Mouse (Mus musculus) neural tube, embryonic 12.5 days (tissue): ENCODE measurements around the gene Dtl. TPM values are rescaled to one million over a fixed set of nuclear protein-coding genes. Genes with fewer than 3 reads are reported as not detected.

Experiments used
- ATAC-seq: fragments of 200-750 bp; cut with Nextera tagmentation; 2 replicates; pipeline ENCODE4 v1.8.0; 2017; ENCODE audit warnings: low read depth, mild to moderate bottlenecking, moderate TSS enrichment, moderate library complexity; ENCODE audit not compliant: low FRiP score
- H3K27ac ChIP-seq: fragments of 300-500 bp; sonication (generic); 2 replicates; pipeline ENCODE4 v1.5.1; 2016
- H3K27me3 ChIP-seq: fragments of 300-500 bp; sonication (generic); replicated peaks from 2 replicates; pipeline ENCODE4 v1.6.1; 2016; ENCODE audit warnings: mild to moderate bottlenecking
- H3K36me3 ChIP-seq: fragments of 300-500 bp; sonication (generic); 2 replicates; pipeline ENCODE4 v1.6.1; 2016; ENCODE audit warnings: mild to moderate bottlenecking
- H3K4me1 ChIP-seq: fragments of 300-500 bp; sonication (generic); 2 replicates; pipeline ENCODE4 v1.6.1; 2016
- H3K4me2 ChIP-seq: fragments of 300-500 bp; sonication (generic); replicated peaks from 2 replicates; pipeline ENCODE4 v1.6.1; 2016; ENCODE audit warnings: mild to moderate bottlenecking
- H3K4me3 ChIP-seq: fragments of 300-500 bp; sonication (generic); 2 replicates; pipeline ENCODE4 v1.5.1; 2016
- H3K9ac ChIP-seq: fragments of 300-500 bp; sonication (generic); 2 replicates; pipeline ENCODE4 v1.6.1; 2016; ENCODE audit warnings: mild to moderate bottlenecking
- H3K9me3 ChIP-seq: fragments of 300-500 bp; sonication (generic); 2 replicates; pipeline ENCODE4 v1.6.1; 2016; ENCODE audit warnings: mild to moderate bottlenecking
- WGBS: fragments of 180-500 bp; shearing (Covaris S2); methylation state at CpG from one replicate; pipeline ENCODE4 v1.1.7; 2016; 5-methylcytosine and 5-hydroxymethylcytosine counted together
- polyA plus RNA-seq: library from polyadenylated mRNA; unstranded; fragments of >200 nt; fragmentation: Nextera tagmentation; extraction: Ambion mirVana; gene quantifications from 2 replicates; pipeline ENCODE4 v1.2.1, GENCODE M21; 2016

The Dtl gene
- polyA plus RNA-seq, 1 experiment from 2014 or later, result 34.1 TPM

DNA sequence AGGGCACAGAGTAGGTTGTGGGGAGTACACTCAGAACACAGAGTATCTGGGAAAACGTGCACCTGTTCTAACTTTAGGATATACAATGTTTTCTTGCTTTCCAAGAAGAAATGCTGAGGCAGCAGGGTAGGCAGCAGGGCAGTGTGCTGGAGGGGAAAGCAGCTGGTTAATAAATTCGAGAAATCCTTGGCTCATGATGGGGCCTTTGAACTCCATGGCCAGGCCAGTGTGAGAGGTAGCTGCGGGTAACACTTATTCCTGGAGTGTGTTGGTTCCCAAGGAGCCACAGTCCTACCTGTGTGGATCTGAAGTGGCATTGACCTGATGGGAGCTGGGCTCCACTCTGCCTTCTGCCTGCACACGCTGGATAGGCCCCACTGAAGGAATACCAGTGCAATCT lies 63.0 kb downstream of the Dtl start:
- Histone ChIP-seq H3K4me1 (no peaks in the 10 kb centered on the region), H3K36me3 (no peaks in the 10 kb centered on the region), H3K27me3 (no peaks in the 10 kb centered on the region), H3K4me3 (no peak overlapping the region), H3K27ac (no peak overlapping the region), H3K9me3 (no peaks in the 10 kb centered on the region), H3K9ac (no peak overlapping the region), H3K4me2 (no peak overlapping the region)
- ATAC-seq, result no peak
- 76% methylated on average over 4 of the region's 4 CpGs for WGBS

DNA sequence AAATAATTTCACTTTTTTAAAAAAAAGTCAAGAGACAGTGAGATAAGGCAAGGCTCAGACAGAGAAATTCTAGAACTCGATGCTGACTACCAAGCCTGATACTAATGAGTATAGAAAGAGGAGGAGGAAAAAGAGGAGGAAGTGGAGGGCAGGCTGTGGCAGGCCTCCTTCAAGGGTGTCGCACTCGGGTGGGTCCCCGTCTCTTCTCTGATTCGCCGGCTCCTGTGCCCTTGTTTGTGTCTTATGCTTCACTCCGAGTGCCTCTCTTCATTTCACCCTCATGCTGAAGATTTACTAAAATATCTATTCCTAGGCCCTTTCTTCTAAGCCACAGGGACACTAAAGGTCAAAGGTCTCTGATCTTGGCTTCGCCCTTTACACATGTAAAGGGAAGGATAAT lies 63.8 kb downstream of the Dtl start:
- H3K9ac ChIP-seq, result no peak overlapping the region
- H3K27me3 ChIP-seq, result no peaks in the 10 kb centered on the region
- no peaks in the 10 kb centered on the region for H3K4me1 ChIP-seq
- H3K9me3 ChIP-seq, result no peaks in the 10 kb centered on the region
- no peak overlapping the region for H3K27ac ChIP-seq
- WGBS, result 88% methylated on average over 8 of the region's 8 CpGs
- no peaks in the 10 kb centered on the region for H3K36me3 ChIP-seq
- H3K4me2 ChIP-seq, result no peak overlapping the region
- ATAC-seq, result no peak
- H3K4me3 ChIP-seq, result no peak overlapping the region

DNA sequence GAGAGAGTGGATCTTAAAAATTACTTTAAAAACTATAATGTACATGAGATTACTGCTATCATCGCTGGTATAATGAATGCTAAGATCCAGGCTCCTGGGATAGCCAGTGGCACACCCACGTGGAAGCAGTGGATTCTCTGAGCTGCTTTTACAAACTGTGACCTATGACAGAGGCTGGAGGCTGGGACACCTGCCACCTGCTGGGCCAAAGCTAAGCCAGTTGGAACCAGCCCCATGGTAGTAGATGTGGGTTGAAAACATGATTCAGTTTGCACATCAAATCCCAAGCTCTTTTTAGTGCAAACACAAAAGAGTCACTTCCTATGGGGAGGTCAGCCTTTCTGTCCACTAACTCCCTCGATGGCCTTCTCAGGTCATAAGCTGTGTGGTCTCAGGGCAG lies 65.5 kb downstream of the Dtl start:
- H3K4me1 ChIP-seq, result no peaks in the 10 kb centered on the region
- no peaks in the 10 kb centered on the region for H3K9me3 ChIP-seq
- H3K36me3 ChIP-seq, result no peaks in the 10 kb centered on the region
- no peak overlapping the region for H3K27ac ChIP-seq
- H3K27me3 ChIP-seq, result no peaks in the 10 kb centered on the region
- WGBS, result 75% methylated on average over 3 of the region's 3 CpGs
- no peak overlapping the region for H3K9ac ChIP-seq
- no peak overlapping the region for H3K4me3 ChIP-seq
- no peak overlapping the region for H3K4me2 ChIP-seq
- no peak for ATAC-seq

DNA sequence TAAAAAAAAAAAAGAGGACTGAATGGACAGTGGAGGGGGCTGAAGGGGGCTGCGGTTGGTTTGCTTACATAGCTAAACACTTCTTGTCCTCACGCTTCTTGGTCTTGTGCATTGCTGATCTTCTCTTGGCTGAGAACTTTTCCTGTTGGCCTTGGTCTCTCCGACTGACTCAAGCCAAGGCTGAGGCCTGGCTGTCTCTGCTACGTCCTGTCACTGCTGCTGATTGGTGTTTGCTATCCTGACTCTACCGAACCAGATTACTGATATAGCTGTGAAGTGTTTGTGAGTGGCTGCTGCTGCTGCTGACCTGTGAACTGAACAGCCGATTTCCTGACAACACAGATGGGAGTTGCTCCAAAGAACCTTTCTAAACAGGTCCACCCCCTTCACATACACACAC lies 66.2 kb downstream of the Dtl start:
- no peak for ATAC-seq
- Histone ChIP-seq H3K9ac (no peak overlapping the region), H3K36me3 (no peaks in the 10 kb centered on the region), H3K27me3 (no peaks in the 10 kb centered on the region), H3K27ac (no peak overlapping the region), H3K9me3 (no peaks in the 10 kb centered on the region), H3K4me1 (no peaks in the 10 kb centered on the region), H3K4me2 (no peak overlapping the region), H3K4me3 (no peak overlapping the region)
- 88% methylated on average over 6 of the region's 6 CpGs for WGBS

DNA sequence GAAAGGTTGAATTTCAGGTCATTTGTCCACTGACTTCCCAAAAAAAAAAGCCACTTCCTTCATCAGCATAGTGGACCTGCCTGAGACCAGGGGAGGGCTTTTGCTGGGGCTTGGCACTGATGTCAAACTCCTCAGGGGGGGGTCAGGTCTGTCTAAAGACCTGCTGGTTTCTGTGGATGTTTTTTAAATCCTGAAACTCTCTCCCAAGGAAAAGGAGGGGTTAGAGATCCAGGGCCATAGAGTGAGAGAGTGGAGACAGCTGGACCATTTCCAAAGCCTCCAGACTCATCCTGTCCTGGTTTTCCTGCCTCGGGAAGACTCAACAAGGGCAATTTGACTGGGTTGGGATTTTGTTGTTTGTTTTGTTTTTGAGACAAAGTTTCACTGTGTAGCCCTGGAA lies 68.6 kb downstream of the Dtl start:
- Histone ChIP-seq H3K4me1 (no peaks in the 10 kb centered on the region), H3K27ac (no peak overlapping the region), H3K27me3 (no peaks in the 10 kb centered on the region), H3K9me3 (no peaks in the 10 kb centered on the region), H3K9ac (no peak overlapping the region), H3K4me3 (no peak overlapping the region), H3K36me3 (no peaks in the 10 kb centered on the region), H3K4me2 (no peak overlapping the region)
- no peak for ATAC-seq
- 66% methylated on average over 1 of the region's 1 CpGs for whole genome bisulfite sequencing

DNA sequence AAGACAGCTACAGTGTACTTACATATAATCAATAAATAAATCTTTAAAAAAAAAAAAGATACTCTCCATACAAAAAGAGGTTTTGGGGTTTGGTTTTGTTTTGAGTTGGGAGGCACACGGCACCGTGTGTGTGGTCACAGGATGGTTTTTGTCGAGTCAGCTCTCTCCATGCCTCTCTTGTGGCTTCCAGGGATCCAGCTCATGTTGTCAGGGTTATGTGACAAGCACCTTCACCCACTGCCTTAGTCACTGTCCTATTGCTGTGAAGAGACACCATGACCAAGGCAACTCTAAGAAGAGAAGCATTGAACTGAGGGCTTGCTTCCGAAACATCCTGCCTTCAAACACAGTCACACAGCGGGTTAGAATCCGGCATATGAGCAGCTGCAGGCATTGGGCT lies 75.7 kb downstream of the Dtl start:
- H3K4me1 ChIP-seq, result no peaks in the 10 kb centered on the region
- no peak overlapping the region for H3K4me3 ChIP-seq
- no peak overlapping the region for H3K4me2 ChIP-seq
- no peaks in the 10 kb centered on the region for H3K27me3 ChIP-seq
- no peaks in the 10 kb centered on the region for H3K9me3 ChIP-seq
- no peaks in the 10 kb centered on the region for H3K36me3 ChIP-seq
- no peak overlapping the region for H3K27ac ChIP-seq
- ATAC-seq, result no peak
- H3K9ac ChIP-seq, result no peak overlapping the region
- WGBS, result 92% methylated on average over 6 of the region's 6 CpGs

DNA sequence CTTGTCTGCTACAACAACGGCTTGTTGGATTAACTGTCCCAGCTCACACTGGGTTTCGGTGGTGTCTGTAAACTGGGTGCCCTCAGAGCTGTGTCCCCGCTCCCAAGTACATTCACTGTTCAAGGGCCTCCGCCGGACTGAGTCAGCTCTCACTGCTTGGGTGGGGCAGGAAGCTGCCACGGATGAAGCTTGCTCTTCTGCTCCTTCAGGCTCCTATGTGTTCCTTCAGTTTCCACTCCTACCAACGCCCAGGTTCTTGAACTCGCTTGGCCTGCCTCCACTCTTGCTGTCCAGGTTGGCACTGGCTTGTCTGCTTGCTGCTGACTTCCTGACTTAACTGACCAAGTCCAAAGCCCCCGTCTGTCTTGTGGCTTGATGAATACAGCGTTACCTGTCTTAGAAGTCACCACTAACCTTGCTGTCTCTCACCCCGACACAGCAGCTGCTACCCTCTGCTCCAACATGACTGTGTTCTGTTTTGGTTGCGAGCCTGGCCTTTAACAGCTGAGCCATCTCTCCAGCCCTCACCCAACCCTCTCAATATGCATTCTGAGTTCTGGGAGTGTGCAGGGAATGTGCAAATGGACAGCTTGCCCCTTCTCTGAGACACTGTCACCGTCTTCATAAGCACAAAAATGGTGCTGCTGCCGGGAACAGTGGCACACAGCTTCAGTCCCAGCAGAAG lies 76.9 kb downstream of the Dtl start:
- ATAC-seq, result no peak
- Histone ChIP-seq H3K36me3 (no peaks in the 10 kb centered on the region), H3K27me3 (no peaks in the 10 kb centered on the region), H3K9me3 (no peaks in the 10 kb centered on the region), H3K9ac (no peak overlapping the region), H3K4me3 (no peak overlapping the region), H3K4me2 (no peak overlapping the region), H3K27ac (no peak overlapping the region), H3K4me1 (no peaks in the 10 kb centered on the region)
- WGBS, result 88% methylated on average over 14 of the region's 14 CpGs

DNA sequence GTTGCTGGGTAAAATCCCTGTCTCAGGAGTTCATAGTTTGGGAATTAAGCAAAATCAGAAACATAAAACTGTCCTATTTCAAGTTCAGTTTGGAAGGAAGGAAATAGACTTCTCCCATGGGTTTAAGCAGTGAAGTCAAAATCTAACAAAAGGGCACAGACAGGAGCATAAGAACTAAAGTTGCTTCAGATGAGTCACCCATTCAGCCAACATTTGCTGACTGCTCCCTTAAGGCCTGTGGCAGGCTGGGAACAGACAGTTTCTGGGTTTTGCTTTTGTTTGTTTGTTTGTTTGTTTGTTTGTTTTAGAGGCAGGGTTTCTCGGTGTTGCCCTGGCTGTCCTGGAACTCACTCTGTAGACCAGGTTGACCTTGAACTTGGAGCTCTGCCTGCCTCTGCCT lies 78.7 kb downstream of the Dtl start:
- WGBS, result 76% methylated on average over 1 of the region's 1 CpGs
- H3K9ac ChIP-seq, result no peak overlapping the region
- H3K9me3 ChIP-seq, result no peaks in the 10 kb centered on the region
- H3K4me3 ChIP-seq, result no peak overlapping the region
- no peaks in the 10 kb centered on the region for H3K4me1 ChIP-seq
- no peak for ATAC-seq
- no peaks in the 10 kb centered on the region for H3K36me3 ChIP-seq
- no peak overlapping the region for H3K27ac ChIP-seq
- H3K4me2 ChIP-seq, result no peak overlapping the region
- H3K27me3 ChIP-seq, result no peaks in the 10 kb centered on the region

DNA sequence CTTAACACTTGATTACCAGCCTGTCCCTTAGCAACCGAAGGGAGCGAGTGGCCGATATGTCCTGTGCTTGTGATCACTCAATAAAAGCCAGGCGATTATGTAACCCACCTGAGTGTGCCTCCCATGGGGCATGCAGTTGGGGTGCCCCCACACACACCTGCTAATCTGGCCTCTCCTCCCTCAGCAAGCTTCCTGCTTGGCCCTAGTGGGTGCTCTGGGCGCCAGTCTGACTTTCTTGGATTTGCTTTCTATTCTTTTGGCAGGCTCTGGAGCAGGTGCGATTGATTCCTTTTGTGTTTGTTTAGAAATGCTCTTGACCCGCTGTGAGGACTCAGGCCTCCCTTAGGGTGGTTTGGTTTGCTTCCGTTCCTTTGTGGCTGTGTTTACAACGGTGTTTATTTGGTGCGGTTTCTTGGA lies 80.3 kb downstream of the Dtl start:
- Histone ChIP-seq H3K4me3 (no peak overlapping the region), H3K4me1 (no peaks in the 10 kb centered on the region), H3K36me3 (no peaks in the 10 kb centered on the region), H3K4me2 (no peak overlapping the region), H3K27ac (no peak overlapping the region), H3K9ac (no peak overlapping the region), H3K27me3 (no peaks in the 10 kb centered on the region), H3K9me3 (no peaks in the 10 kb centered on the region)
- ATAC-seq, result no peak
- WGBS, result 57% methylated on average over 10 of the region's 10 CpGs

DNA sequence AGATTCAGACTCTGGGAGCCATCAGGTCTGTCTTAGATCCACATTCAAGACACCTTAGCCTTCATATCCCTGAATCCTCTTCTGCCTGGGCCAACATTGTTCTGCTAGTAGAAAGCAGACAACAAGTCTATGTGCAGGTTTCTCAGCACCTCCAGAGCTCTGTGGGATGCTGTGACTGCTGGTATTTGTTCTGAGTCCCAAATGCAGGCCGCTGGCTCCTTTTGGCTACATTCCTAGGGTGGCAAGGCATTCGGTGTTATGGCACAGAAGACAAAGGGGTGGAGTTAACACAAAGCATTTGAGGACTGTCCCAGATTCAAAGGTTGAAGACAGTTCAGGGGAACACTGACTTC lies 81.1 kb downstream of the Dtl start:
- Histone ChIP-seq H3K9me3 (no peaks in the 10 kb centered on the region), H3K4me3 (no peak overlapping the region), H3K27me3 (no peaks in the 10 kb centered on the region), H3K36me3 (no peaks in the 10 kb centered on the region), H3K4me1 (no peaks in the 10 kb centered on the region), H3K27ac (no peak overlapping the region), H3K4me2 (no peak overlapping the region), H3K9ac (no peak overlapping the region)
- no peak for ATAC-seq
- 64% methylated on average over 2 of the region's 2 CpGs for WGBS

DNA sequence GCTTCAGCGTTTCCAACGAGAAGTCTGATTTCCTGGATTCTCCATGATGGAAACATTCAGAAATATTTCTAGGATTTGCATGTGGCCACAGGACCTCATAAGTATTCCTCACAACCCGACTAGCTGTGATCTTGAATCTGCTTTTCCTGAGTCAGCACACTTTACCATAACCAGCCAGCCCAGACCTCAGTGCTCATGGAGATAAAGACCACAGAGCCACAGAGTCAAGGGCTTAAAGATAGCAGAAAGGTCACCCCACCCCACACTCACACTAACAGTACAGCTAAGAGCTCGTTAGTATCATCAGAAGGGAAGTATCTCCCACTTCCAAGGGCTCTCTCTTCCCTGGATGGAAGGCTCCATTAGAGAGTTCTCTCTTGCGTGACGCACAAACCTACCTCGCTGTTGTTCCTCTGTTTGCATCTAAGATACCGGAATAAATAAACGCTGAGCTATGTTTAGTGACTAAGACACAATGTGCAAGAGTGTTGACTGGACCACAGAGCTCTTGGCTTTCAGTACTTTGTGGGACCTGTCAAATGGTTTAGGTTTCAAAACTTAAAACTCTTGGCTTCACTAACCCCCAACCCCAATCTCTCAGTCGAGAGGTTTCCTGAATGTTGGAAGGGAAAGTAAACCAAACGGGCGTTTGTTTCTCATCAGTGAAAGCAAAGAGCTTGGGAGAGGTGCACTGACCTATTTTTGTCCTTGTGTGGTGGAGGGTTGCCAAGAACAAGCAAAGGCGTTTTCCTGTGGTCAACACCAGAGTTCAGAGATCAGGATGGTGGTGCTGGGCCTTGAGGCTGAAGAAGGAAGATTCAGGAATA lies 81.7 kb downstream of the Dtl start:
- Histone ChIP-seq H3K4me1 (no peaks in the 10 kb centered on the region), H3K27me3 (no peaks in the 10 kb centered on the region), H3K9me3 (no peaks in the 10 kb centered on the region), H3K9ac (no peak overlapping the region), H3K36me3 (no peaks in the 10 kb centered on the region), H3K4me3 (no peak overlapping the region), H3K27ac (no peak overlapping the region), H3K4me2 (no peak overlapping the region)
- WGBS, result 88% methylated on average over 13 of the region's 13 CpGs
- ATAC-seq, result no peak

DNA sequence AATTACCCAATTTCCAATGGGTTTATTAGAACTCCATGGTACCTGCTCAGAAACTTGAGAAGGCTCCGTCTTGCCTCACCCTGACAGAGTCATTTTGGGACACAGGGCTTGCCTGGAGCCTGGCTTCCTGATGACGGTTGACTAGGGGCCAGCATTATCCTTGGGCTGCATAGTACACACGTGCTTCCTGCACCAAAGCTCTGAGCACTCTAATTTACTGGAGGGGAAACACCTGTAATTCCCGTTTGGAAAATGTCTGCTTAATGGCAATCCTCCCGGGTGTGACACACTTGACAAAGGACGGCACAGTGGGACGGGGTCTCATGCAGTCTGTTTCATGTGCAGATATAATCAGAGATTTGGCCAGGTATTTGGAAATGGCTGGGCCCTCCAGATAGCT lies 84.9 kb downstream of the Dtl start:
- Histone ChIP-seq H3K27me3 (no peaks in the 10 kb centered on the region), H3K27ac (no peak overlapping the region), H3K4me1 (no peaks in the 10 kb centered on the region), H3K9me3 (no peaks in the 10 kb centered on the region), H3K9ac (no peak overlapping the region), H3K36me3 (no peaks in the 10 kb centered on the region), H3K4me3 (no peak overlapping the region), H3K4me2 (no peak overlapping the region)
- ATAC-seq, result no peak
- 76% methylated on average over 7 of the region's 7 CpGs for WGBS
